Mouse (Mus musculus) midbrain, embryonic 11.5 days (tissue): ENCODE data around the gene Mctp1. TPM values are rescaled to one million over a fixed set of nuclear protein-coding genes. Genes with fewer than 3 reads are reported as not detected.

ENCODE experiments used
- ATAC-seq: fragments of 200-750 bp; cut with Nextera tagmentation; 2 replicates; pipeline ENCODE4 v1.8.0; 2017; ENCODE audit warnings: moderate TSS enrichment, moderate library complexity; ENCODE audit not compliant: low FRiP score
- DNase-seq: peaks from one replicate; pipeline ENCODE4 v3.0.0; 2015; ENCODE audit warnings: low spot score; ENCODE audit errors: missing footprints
- H3K27ac ChIP-seq: fragments of 300-500 bp; sonication (generic); 2 replicates; pipeline ENCODE4 v1.5.1; 2014; ENCODE audit warnings: low read depth, low read length
- H3K27me3 ChIP-seq: fragments of 300-500 bp; sonication (generic); 2 replicates; pipeline ENCODE4 v1.6.1; 2014; ENCODE audit warnings: mild to moderate bottlenecking, low read length, moderate library complexity, mixed read lengths; ENCODE audit not compliant: control insufficient read depth, insufficient read depth
- H3K36me3 ChIP-seq: fragments of 300-500 bp; sonication (generic); 2 replicates; pipeline ENCODE4 v1.6.1; 2014; ENCODE audit warnings: mild to moderate bottlenecking, low read length, moderate library complexity, mixed read lengths; ENCODE audit not compliant: control insufficient read depth, insufficient read depth
- H3K4me1 ChIP-seq: fragments of 300-500 bp; sonication (generic); 2 replicates; pipeline ENCODE4 v1.6.1; 2014; ENCODE audit warnings: low read length; ENCODE audit not compliant: control insufficient read depth, insufficient read depth
- H3K4me2 ChIP-seq: fragments of 300-500 bp; sonication (generic); 2 replicates; pipeline ENCODE4 v1.6.1; 2014; ENCODE audit warnings: mild to moderate bottlenecking, moderate library complexity
- H3K4me3 ChIP-seq: fragments of 300-500 bp; sonication (generic); 2 replicates; pipeline ENCODE4 v1.5.1; 2014; ENCODE audit warnings: low read depth, low read length
- H3K9ac ChIP-seq: fragments of 300-500 bp; sonication (generic); 2 replicates; pipeline ENCODE4 v1.6.1; 2014; ENCODE audit warnings: low read length
- H3K9me3 ChIP-seq: fragments of 300-500 bp; sonication (generic); 2 replicates; pipeline ENCODE4 v1.6.1; 2016; ENCODE audit warnings: low read length; ENCODE audit not compliant: control insufficient read depth
- WGBS: fragments of 180-500 bp; shearing (Covaris S2); extraction: QIAGEN DNeasy Blood & Tissue Kit; methylation state at CpG from one replicate; pipeline ENCODE4 v1.1.7; 2014; 5-methylcytosine and 5-hydroxymethylcytosine counted together
- polyA plus RNA-seq: library from polyadenylated mRNA; unstranded; fragments of >200 nt; fragmentation: Nextera tagmentation; extraction: Ambion mirVana; gene quantifications from 2 replicates; pipeline ENCODE4 v1.2.1, GENCODE M21; 2014

The Mctp1 gene
- polyA plus RNA-seq, 1 experiment from 2014 or later = 4.1 TPM

- Histone ChIP-seq H3K27ac (no peak overlapping the region), H3K9ac (no peak overlapping the region), H3K9me3 (no peaks in the 10 kb centered on the region), H3K27me3 (no peaks in the 10 kb centered on the region), H3K4me3 (no peak overlapping the region), H3K36me3 (no peaks in the 10 kb centered on the region), H3K4me2 (no peak overlapping the region), H3K4me1 (no peaks in the 10 kb centered on the region)
- DNase-seq (no peak), ATAC-seq (no peak)
These were observed 349.7 kb downstream of the Mctp1 start for GRCm38 (mm10) chr13:76734013-76734412.

GRCm38 (mm10) chr13:76750663-76751429 is 366.5 kb downstream of the Mctp1 start:
- H3K9me3 ChIP-seq = no peaks in the 10 kb centered on the region
- no peak overlapping the region for H3K4me3 ChIP-seq
- no peak overlapping the region for H3K4me2 ChIP-seq
- no peaks in the 10 kb centered on the region for H3K27me3 ChIP-seq
- ATAC-seq = no peak
- no peak overlapping the region for H3K9ac ChIP-seq
- no peak overlapping the region for H3K27ac ChIP-seq
- WGBS = 84% methylated on average over 4 of the region's 4 CpGs
- H3K36me3 ChIP-seq = no peaks in the 10 kb centered on the region
- H3K4me1 ChIP-seq = no peaks in the 10 kb centered on the region
- no peak for DNase-seq

DNA sequence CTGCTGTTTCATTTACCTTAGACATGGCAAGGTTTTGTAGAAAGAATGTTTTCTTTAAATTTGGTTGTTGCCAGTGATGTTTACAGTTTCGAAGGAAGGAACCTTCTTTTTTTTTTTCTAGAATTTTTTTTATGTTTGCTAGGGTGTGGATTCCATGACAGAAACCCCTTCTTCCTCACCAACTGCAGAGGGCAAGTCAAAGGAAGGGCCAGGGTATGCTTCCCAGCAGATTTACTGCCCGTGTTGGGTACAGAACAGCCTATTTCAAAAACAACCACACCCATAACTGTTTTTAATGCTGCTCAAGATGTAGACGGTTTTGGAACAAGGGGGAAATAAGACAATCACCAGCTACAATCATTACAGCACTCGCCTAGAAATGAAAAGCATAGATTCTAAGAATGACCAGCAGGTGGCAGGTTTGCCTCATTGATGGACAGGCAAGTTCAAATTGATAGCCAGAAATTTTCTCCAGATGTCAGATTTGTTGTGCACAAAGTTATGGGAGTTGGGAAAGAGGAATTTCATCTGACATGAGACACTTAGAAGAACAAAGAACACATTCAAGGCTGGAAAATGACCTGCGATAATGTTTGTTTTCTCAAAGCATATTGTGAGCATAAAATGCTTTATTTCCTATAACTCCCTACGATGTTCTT is 375.6 kb downstream of the Mctp1 start:
- Histone ChIP-seq H3K4me2 (no peak overlapping the region), H3K4me1 (no peaks in the 10 kb centered on the region), H3K9ac (no peak overlapping the region), H3K27me3 (no peaks in the 10 kb centered on the region), H3K36me3 (no peaks in the 10 kb centered on the region), H3K27ac (no peak overlapping the region), H3K9me3 (no peaks in the 10 kb centered on the region), H3K4me3 (no peak overlapping the region)
- ATAC-seq (peak; percentile 59), DNase-seq (peak; percentile 93)
- WGBS = 35% methylated on average over 6 of the region's 6 CpGs

DNA sequence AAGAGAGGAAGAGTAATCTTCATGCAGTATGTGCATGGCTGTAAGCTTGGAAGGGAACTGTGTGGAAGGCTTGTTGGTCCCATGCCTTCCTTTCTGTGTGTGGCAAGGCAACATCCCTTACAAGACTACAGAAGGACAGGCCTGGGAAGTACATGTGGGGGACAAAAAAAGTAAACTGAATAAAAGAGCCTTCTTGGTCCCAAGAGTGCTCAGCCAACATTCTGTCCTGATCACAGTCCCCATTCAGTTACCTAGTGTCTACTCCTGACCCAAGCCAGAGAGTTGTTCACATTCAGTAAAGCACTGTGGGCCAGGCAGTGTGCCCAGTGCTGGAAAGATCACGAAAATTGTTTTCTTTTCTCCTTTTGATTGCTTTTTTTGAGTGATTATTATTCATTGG is 415.3 kb downstream of the Mctp1 start:
- ATAC-seq (no peak), DNase-seq (peak; percentile 68)
- WGBS = 83% methylated on average over 1 of the region's 1 CpGs

DNA sequence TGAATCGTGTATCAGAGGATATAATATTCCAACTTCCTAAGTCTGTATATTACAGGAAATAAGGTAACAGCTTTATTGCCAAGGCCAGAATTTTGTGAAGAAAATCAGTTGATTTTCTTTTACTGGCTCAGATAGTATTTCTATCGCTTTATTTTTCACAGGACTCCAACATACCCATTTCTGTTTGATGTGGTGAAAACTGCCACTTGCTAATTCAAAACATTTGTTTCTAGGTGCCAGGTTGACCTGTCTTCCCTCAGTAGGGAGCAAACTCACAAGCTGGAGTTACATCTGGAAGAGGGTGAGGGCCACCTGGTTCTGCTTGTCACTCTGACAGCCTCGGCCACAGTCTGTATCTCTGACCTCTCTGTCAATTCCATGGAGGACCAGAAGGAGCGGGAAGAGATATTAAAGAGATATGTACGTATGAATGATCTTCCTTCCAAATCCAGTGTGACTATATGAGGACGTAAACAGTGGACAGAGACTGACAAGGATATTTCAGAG is 416.8 kb downstream of the Mctp1 start:
- 78% methylated on average over 6 of the region's 6 CpGs for WGBS
- Histone ChIP-seq H3K9ac (no peak overlapping the region), H3K4me2 (no peak overlapping the region), H3K4me3 (no peak overlapping the region), H3K36me3 (no peaks in the 10 kb centered on the region), H3K27ac (no peak overlapping the region), H3K4me1 (peaks cover 3% of the 10 kb centered on the region; the same call in 1 of the 2 replicates), H3K27me3 (peaks cover 10% of the 10 kb centered on the region), H3K9me3 (no peaks in the 10 kb centered on the region)
- DNase-seq (peak; percentile 61), ATAC-seq (no peak)

More for the DNA sequence above, 415.3 kb downstream of the Mctp1 start:
- no peak overlapping the region for H3K4me3 ChIP-seq
- H3K4me1 ChIP-seq = peaks cover 3% of the 10 kb centered on the region; the same call in 1 of the 2 replicates
- peaks cover 3% of the 10 kb centered on the region; the same call in 1 of the 2 replicates for H3K27me3 ChIP-seq
- no peak overlapping the region for H3K27ac ChIP-seq
- no peak overlapping the region for H3K4me2 ChIP-seq
- no peaks in the 10 kb centered on the region for H3K36me3 ChIP-seq
- no peak overlapping the region for H3K9ac ChIP-seq
- H3K9me3 ChIP-seq = no peaks in the 10 kb centered on the region

- Histone ChIP-seq H3K36me3 (no peaks in the 10 kb centered on the region), H3K4me2 (no peak overlapping the region), H3K9ac (no peak overlapping the region), H3K4me1 (peaks cover 3% of the 10 kb centered on the region; the same call in 1 of the 2 replicates), H3K4me3 (no peak overlapping the region), H3K9me3 (no peaks in the 10 kb centered on the region), H3K27me3 (peaks cover 10% of the 10 kb centered on the region), H3K27ac (no peak overlapping the region)
- ATAC-seq (peak; percentile 91), DNase-seq (peak; percentile 91)
- whole genome bisulfite sequencing = 36% methylated on average over 3 of the region's 3 CpGs
These were observed 417.9 kb downstream of the Mctp1 start for GRCm38 (mm10) chr13:76802051-76802728.

DNA sequence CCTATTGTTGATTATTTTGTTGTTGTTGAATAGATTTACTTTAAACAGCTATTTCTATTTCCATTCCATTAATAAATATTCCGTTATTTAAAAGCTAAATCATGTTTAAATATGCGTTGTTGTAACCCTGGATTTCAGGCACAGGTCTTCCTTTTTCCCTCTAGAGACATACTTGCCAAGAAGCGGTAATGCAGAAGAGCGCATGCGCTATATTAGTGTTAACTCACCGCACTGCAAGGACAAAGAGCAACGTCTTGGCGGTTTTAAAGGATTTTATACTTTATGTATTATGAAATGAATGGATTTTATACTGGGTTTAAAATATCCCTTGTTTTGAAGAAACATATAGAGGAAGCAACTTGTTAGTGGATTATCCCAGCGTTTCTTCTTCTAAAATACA is 418.6 kb downstream of the Mctp1 start:
- Histone ChIP-seq H3K9me3 (no peaks in the 10 kb centered on the region), H3K4me1 (peaks cover 3% of the 10 kb centered on the region; the same call in 1 of the 2 replicates), H3K4me3 (no peak overlapping the region), H3K9ac (no peak overlapping the region), H3K36me3 (no peaks in the 10 kb centered on the region), H3K4me2 (no peak overlapping the region), H3K27me3 (peaks cover 10% of the 10 kb centered on the region), H3K27ac (no peak overlapping the region)
- DNase-seq (no peak), ATAC-seq (no peak)
- 86% methylated on average over 9 of the region's 9 CpGs for WGBS

- Histone ChIP-seq H3K36me3 (no peaks in the 10 kb centered on the region), H3K27ac (no peak overlapping the region), H3K4me1 (peaks cover 3% of the 10 kb centered on the region; the same call in 1 of the 2 replicates), H3K4me3 (no peak overlapping the region), H3K27me3 (peaks cover 10% of the 10 kb centered on the region), H3K9me3 (no peaks in the 10 kb centered on the region), H3K4me2 (no peak overlapping the region), H3K9ac (no peak overlapping the region)
- WGBS = 67% methylated on average over 6 of the region's 6 CpGs
- DNase-seq = peak; percentile 81
- ATAC-seq = peak; percentile 65
These were observed 419.5 kb downstream of the Mctp1 start for GRCm38 (mm10) chr13:76803799-76804198.
